Mouse (Mus musculus) kidney, adult 2 months (tissue): Measurements from ENCODE around the gene Dnph1.

ENCODE experiments used
- CTCF ChIP-seq: fragments of 200-500 bp; conservative IDR thresholded peaks from 2 replicates; pipeline ENCODE4 v1.5.1; 2011; ENCODE audit warnings: low read depth, mild to moderate bottlenecking, control low read depth, low read length, moderate library complexity, mixed read lengths; ENCODE audit not compliant: insufficient read depth, insufficient read length
- POLR2A ChIP-seq: fragments of 200-500 bp; IDR thresholded peaks from one replicate; pipeline ENCODE4 v1.6.1; 2011; ENCODE audit warnings: low read depth, low read length, control low read depth

GRCm38 (mm10) chr17:46477286-46477685 is 19.2 kb upstream of the Dnph1 start:
- no peak for TF ChIP-seq CTCF
- no peak for TF ChIP-seq POLR2A
